Mouse (Mus musculus): ENCODE data around the gene Ubxn11. TPM values are rescaled to one million over a fixed set of nuclear protein-coding genes. Genes with fewer than 3 reads are reported as not detected.
A peak's percentile ranks its signal among the peaks of the same experiment; 100 is the strongest.

Ubxn11 gene
- total and polyA plus RNA-seq, 2 experiments from 2014 or later = 4.9 to 11.2 TPM

DNA sequence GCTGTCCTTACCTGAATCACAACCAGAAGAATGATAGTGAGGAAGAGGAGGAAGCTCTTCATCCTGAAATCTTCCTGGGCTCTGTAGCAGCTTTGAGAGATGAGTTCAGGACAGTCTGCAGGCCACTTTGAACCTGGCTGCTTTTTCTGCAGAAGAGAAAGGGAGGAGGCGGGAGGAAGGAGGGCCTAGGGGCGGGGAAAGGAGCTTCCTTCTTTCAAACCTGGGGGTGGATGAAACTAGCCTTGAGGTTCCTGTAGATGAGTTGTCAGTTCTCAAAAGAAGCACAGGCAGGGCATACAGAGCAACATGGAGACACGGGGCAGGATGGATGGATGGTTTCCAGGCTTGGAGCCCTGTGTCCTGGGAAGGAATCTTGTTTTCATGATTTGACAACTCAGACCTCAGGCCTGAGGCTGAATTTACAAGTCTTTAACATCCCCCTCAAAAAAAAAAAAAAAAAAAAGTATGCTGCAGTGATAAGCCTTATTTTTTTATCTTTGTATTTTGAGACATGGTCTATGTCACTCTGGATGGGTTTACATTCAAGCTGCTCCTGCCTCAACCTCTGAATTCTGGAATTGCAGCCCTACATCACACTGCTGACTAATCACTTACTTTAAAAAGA is 7.3 kb upstream of the Ubxn11 start, which contains the start of gene Cd52:
Cd52 (minus strand) TSS at position 160 of the 625 bp plus-strand sequence.
- no peak within 1 kb of the TSS for H3K4me2 ChIP-seq (ENCODE audit: low read depth, low read length, poor library complexity, severe bottlenecking)
- ATAC-seq (ENCODE audit: low FRiP score) (no peak), DNase-seq (ENCODE audit: low spot score) (no peak)
- H3K4me1 ChIP-seq (ENCODE audit: insufficient read depth, low read length) = no peaks in the 10 kb centered on the region
- no peaks in the 10 kb centered on the region for H3K36me3 ChIP-seq (ENCODE audit: insufficient read depth, low read length)
- H3K4me3 ChIP-seq (ENCODE audit: low read depth, low read length) = no peak within 1 kb of the TSS
- 63% methylated on average over 3 of the region's 3 CpGs for WGBS
- no peak within 1 kb of the TSS for H3K9ac ChIP-seq (replicated peaks; ENCODE audit: low read length, poor library complexity, severe bottlenecking)
- TF ChIP-seq CTCF (IDR thresholded peaks at IDR 0.05) = no peak
- no peaks in the 10 kb centered on the region for H3K9me3 ChIP-seq (ENCODE audit: low read length)
- H3K27me3 ChIP-seq (ENCODE audit: insufficient read depth, low read length) = no peaks in the 10 kb centered on the region
- H3K27ac ChIP-seq (ENCODE audit: low read depth, low read length) = no peak within 1 kb of the TSS

DNA sequence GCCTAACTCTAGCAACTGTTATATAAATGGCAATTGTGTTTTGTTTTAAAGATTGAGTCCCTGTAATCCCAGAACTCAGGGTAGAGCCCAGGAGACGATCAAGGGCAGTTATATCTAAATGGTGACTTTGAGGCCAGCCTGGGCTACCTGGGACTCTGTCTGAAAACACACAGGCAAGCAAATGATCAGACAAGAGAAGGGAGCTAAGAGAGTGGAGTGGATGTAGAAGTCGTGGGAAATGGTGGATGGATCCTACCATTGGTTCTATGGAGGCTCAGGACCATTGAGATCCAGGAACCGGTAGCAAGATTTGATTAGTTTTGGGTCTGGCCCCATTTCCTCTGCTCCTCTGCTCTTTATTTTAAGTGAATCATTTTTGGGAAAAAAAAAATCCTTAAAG is 6.2 kb upstream of the Ubxn11 start:
- WGBS = 80% methylated on average over 3 of the region's 3 CpGs
- no peak overlapping the region for H3K4me2 ChIP-seq (ENCODE audit: low read depth, low read length, poor library complexity, severe bottlenecking)
- TF ChIP-seq CTCF (IDR thresholded peaks at IDR 0.05) = no peak
- no peak overlapping the region for H3K27ac ChIP-seq (ENCODE audit: low read depth, low read length)
- H3K9ac ChIP-seq (replicated peaks; ENCODE audit: low read length, poor library complexity, severe bottlenecking) = no peak overlapping the region
- H3K27me3 ChIP-seq (ENCODE audit: insufficient read depth, low read length) = no peaks in the 10 kb centered on the region
- ATAC-seq (ENCODE audit: low FRiP score) (no peak), DNase-seq (ENCODE audit: low spot score) (no peak)
- no peaks in the 10 kb centered on the region for H3K4me1 ChIP-seq (ENCODE audit: insufficient read depth, low read length)
- no peaks in the 10 kb centered on the region for H3K36me3 ChIP-seq (ENCODE audit: insufficient read depth, low read length)
- H3K4me3 ChIP-seq (ENCODE audit: low read depth, low read length) = no peak overlapping the region
- no peaks in the 10 kb centered on the region for H3K9me3 ChIP-seq (ENCODE audit: low read length)

GRCm38 (mm10) chr4:134097015-134097608 is 5.3 kb upstream of the Ubxn11 start:
- no peak overlapping the region for H3K9ac ChIP-seq (replicated peaks; ENCODE audit: low read length, poor library complexity, severe bottlenecking)
- no peak overlapping the region for H3K4me2 ChIP-seq (ENCODE audit: low read depth, low read length, poor library complexity, severe bottlenecking)
- H3K4me1 ChIP-seq (ENCODE audit: insufficient read depth, low read length) = no peaks in the 10 kb centered on the region
- no peak overlapping the region for H3K4me3 ChIP-seq (ENCODE audit: low read depth, low read length)
- TF ChIP-seq CTCF (IDR thresholded peaks at IDR 0.05) = no peak
- H3K36me3 ChIP-seq (ENCODE audit: insufficient read depth, low read length) = no peaks in the 10 kb centered on the region
- no peak overlapping the region for H3K27ac ChIP-seq (ENCODE audit: low read depth, low read length)
- 78% methylated on average over 5 of the region's 5 CpGs for WGBS
- H3K9me3 ChIP-seq (ENCODE audit: low read length) = no peaks in the 10 kb centered on the region
- no peaks in the 10 kb centered on the region for H3K27me3 ChIP-seq (ENCODE audit: insufficient read depth, low read length)
- ATAC-seq (ENCODE audit: low FRiP score) (no peak), DNase-seq (ENCODE audit: low spot score) (no peak)

DNA sequence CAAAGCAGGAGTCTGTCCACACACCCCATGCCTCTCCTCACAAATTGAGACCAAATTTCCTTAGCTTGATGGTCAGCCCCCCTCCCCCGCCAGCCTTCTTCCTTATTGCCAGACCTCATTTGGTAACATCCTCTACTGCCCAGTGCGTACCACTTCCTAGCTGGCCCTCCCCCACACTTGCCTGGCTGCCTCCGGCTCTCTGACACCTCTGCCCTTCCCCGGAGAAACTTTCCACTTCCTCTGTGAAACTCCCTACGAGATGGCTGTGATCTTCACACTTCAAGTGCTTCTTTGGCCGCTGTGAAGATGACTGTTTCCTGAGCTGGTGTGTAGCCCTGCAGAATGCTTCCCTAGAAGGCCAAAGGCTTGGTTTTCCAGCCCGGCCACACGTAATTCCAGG is 3.7 kb upstream of the Ubxn11 start:
- WGBS = 71% methylated on average over 8 of the region's 8 CpGs
- no peak for ATAC-seq (ENCODE audit: low FRiP score)
- Histone ChIP-seq H3K9ac (replicated peaks; ENCODE audit: low read length, poor library complexity, severe bottlenecking) (no peak overlapping the region), H3K4me3 (ENCODE audit: low read depth, low read length) (no peak overlapping the region), H3K36me3 (ENCODE audit: insufficient read depth, low read length) (no peaks in the 10 kb centered on the region), H3K9me3 (ENCODE audit: low read length) (no peaks in the 10 kb centered on the region), H3K4me2 (ENCODE audit: low read depth, low read length, poor library complexity, severe bottlenecking) (no peak overlapping the region), H3K27me3 (ENCODE audit: insufficient read depth, low read length) (no peaks in the 10 kb centered on the region), H3K27ac (ENCODE audit: low read depth, low read length) (no peak overlapping the region), H3K4me1 (ENCODE audit: insufficient read depth, low read length) (no peaks in the 10 kb centered on the region)
- no peak for DNase-seq (ENCODE audit: low spot score)
- no peak for TF ChIP-seq CTCF (IDR thresholded peaks at IDR 0.05)

DNA sequence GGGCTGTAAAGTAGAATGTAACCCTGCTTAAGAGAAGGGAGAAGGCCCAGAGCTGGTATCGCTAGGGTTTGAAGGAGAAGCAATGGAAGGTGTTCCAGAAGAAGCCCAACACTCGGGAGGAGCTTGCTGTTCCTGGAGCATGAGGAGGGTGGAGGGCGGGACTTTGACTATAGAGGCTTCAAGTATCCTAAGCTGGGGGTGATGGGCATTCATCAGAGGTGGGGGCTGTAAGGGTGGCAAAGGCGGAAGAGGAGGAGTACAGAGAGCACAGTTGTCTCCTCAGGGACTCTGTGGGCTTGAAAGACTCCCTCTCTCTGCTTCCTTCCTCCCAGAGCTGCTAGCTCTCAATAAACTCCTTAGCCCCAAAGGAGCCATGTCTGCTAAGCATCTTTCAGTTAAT is 2.1 kb upstream of the Ubxn11 start:
- no peak for TF ChIP-seq CTCF (IDR thresholded peaks at IDR 0.05)
- ATAC-seq (ENCODE audit: low FRiP score) (no peak), DNase-seq (ENCODE audit: low spot score) (no peak)
- H3K36me3 ChIP-seq (ENCODE audit: insufficient read depth, low read length) = no peaks in the 10 kb centered on the region
- 74% methylated on average over 4 of the region's 4 CpGs for WGBS
- H3K9ac ChIP-seq (replicated peaks; ENCODE audit: low read length, poor library complexity, severe bottlenecking) = no peak overlapping the region
- H3K27me3 ChIP-seq (ENCODE audit: insufficient read depth, low read length) = no peaks in the 10 kb centered on the region
- H3K9me3 ChIP-seq (ENCODE audit: low read length) = no peaks in the 10 kb centered on the region
- no peak overlapping the region for H3K4me3 ChIP-seq (ENCODE audit: low read depth, low read length)
- no peak overlapping the region for H3K27ac ChIP-seq (ENCODE audit: low read depth, low read length)
- no peaks in the 10 kb centered on the region for H3K4me1 ChIP-seq (ENCODE audit: insufficient read depth, low read length)
- no peak overlapping the region for H3K4me2 ChIP-seq (ENCODE audit: low read depth, low read length, poor library complexity, severe bottlenecking)

DNA sequence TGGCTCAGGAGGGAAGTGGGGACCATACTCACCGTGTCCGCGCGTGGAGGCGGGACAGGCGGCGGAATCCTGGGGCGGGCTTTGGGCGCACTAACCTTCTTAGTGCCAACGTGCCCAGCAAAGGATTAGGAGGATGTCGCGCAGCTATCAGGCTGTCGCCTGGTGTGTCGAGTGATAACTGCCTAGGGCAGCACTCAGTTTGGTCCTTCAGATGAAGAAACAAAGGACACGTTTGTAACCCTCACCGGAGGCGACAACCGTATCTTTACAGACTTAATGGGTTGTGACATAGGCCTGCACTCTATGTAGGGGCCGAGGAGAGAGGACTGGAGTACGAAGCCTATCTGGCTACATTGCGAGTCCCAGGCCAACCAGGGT is 361 bp downstream of the Ubxn11 start:
- Histone ChIP-seq H3K9ac (replicated peaks; ENCODE audit: low read length, poor library complexity, severe bottlenecking) (peak overlapping the region; percentile 59), H3K4me1 (ENCODE audit: insufficient read depth, low read length) (no peaks in the 10 kb centered on the region), H3K4me2 (ENCODE audit: low read depth, low read length, poor library complexity, severe bottlenecking) (peak overlapping the region; percentile 75), H3K27ac (ENCODE audit: low read depth, low read length) (no peak overlapping the region), H3K9me3 (ENCODE audit: low read length) (no peaks in the 10 kb centered on the region), H3K36me3 (ENCODE audit: insufficient read depth, low read length) (no peaks in the 10 kb centered on the region), H3K4me3 (ENCODE audit: low read depth, low read length) (peak overlapping the region; percentile 78), H3K27me3 (ENCODE audit: insufficient read depth, low read length) (no peaks in the 10 kb centered on the region)
- DNase-seq (ENCODE audit: low spot score) = no peak
- peak; percentile 58 for ATAC-seq (ENCODE audit: low FRiP score)
- no peak for TF ChIP-seq CTCF (IDR thresholded peaks at IDR 0.05)
- 2% methylated on average over 21 of the region's 21 CpGs for WGBS
